Mouse (Mus musculus) E14TG2a.4 (cell line): ENCODE measurements around the gene Gm6377.

Experiments used
- CTCF ChIP-seq: conservative IDR thresholded peaks from 2 replicates; pipeline ENCODE4 v1.5.1; 2014; ENCODE audit warnings: low read length
- NANOG ChIP-seq: IDR thresholded peaks from 2 replicates; pipeline ENCODE4 v1.6.1; 2014; ENCODE audit warnings: borderline replicate concordance, low read length, mixed read lengths
- POU5F1 ChIP-seq: IDR thresholded peaks from 2 replicates; pipeline ENCODE4 v1.6.1; 2014; ENCODE audit warnings: low read length, borderline replicate concordance

GRCm38 (mm10) chrX:109196468-109196867 lies at the start of gene Gm6377:
- TF ChIP-seq CTCF = no peak
- TF ChIP-seq NANOG = no peak
- no peak for TF ChIP-seq POU5F1
